Mouse (Mus musculus) CH12F3 (cell line): ENCODE data around the gene Clock.

ENCODE experiments used
- in situ Hi-C: fragments of 300-500 bp; cut with MboI; formaldehyde crosslinking; loops from 2 replicates; pipeline ENCODE4 v1.14.3; 2020; ENCODE audit warnings: low sequenced_read_pairs

Clock gene

DNA sequence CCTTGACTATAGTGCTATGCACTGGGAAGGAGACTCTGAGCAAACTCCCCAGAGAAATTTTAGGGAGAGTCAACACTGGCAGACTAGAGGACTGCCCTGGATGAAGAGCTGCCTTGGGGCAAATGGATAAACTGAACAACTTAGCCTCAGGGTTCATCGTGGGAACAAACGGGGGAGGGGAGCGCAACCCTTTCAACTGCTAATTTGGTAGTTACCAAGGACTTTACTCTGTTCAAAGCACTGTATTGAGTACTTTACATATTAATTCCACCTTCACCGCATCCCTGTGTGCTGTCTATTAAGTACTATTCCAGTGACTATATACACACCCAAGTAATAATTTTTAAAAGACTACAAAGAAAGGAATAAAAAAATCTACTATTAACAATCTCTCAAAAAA lies 18.9 kb downstream of the Clock start:
- in situ Hi-C loops, result no loop called here

DNA sequence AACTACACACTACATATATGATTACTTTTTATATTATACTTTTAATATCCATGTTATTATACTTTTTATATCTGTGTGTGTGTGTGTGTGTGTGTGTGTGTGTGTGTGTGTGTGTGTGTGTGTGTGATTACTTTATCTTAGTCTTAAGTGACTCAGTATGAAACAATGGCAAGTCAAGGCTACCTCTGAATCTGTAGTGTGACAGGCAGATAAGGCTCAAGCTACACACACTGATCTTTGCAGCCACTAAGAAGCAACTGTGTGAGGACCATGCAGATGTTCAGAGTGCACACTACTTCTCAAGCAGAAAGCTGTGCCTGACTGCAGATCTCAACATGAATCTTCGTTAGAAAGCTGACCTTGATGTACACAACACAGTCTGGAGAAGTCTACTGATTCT lies 20.7 kb downstream of the Clock start:
- in situ Hi-C loops, result no loop called here

DNA sequence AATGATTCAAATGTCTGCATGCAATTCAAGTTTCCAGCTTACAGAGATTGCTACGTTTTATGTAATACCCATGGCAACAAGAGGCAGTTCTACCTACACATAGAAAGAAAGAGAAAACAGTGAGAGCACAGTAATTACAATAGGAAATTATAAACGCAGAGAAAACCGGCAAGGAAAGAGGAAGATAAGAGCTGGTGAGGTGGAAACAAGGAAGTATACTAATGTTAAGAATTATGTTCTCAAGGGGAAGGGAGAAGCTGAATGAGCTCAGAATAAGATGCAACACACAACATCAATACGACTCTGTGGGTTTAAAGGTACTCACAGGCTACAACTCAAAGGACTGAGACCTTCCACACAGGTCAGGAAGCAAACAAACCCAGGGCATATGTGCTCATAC lies 29.6 kb downstream of the Clock start:
- in situ Hi-C loops, result no loop called here

GRCm38 (mm10) chr5:76250948-76251347 lies 53.6 kb downstream of the Clock start:
- in situ Hi-C loops, result no loop called here

DNA sequence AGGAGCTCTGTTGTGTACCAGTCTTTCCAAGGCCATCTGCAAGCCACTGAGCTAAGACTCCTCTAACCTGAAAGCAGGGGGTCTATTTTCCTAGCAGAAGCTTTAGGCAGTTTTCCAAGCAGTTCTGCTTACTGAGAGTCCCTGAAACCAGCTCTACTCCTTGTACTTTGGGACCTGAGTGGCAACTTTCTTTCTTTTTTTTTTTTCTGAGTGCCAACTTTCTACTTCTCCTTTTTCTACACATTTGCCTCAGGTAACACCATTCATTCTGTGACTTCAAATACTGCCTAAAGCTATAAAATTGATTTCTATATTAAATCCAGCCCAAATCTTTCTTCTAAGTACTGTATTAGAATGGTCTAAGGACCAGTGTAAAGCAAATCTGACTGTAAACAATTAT lies 58.1 kb downstream of the Clock start:
- in situ Hi-C loops, result no loop called here

GRCm38 (mm10) chr5:76245419-76245818 lies 59.2 kb downstream of the Clock start:
- in situ Hi-C loops, result no loop called here

DNA sequence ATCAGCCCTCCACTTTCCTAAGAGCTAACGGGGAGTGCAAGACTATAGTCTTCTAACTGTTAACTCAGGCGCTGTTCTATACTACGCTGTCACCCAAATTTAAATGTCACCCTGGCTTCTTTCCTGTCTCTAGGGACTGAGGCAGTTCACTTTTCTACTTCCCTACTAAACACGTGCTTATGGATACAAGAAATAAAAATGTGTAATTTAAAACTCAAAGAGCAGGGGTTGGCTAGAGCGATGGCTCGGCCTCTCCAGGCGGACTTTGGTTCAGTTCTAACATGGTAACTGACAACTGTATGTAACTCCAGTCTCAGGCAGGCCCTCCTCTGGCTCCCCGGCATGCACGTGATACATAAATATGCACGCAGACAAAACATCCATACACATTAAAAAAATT lies 60.2 kb downstream of the Clock start:
- in situ Hi-C loops, result no loop called here

DNA sequence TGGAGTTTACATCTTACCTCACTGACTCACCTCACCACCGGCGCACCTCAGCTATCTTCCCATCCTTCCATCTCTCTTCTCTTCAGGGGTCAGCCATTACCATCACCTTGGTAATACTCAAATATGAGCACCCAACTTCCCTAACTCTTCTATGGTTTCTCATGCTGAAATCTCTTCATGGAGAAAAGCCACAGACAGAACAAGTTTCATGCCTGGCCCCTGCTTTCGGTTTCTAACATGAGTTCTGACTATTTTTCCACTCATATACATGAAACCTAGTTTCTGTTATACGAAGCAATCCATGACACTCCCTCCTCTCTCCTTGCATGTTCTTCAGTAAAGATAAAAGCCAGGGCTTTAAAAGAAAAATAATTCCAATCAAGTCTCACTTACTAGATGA lies 60.7 kb downstream of the Clock start:
- in situ Hi-C loops, result no loop called here

- in situ Hi-C loops, result no loop called here
Observed at GRCm38 (mm10) chr5:76243274-76243673, 61.3 kb downstream of the Clock start.

GRCm38 (mm10) chr5:76231171-76231855 lies 73.3 kb downstream of the Clock start:
- in situ Hi-C loops, result no loop called here

DNA sequence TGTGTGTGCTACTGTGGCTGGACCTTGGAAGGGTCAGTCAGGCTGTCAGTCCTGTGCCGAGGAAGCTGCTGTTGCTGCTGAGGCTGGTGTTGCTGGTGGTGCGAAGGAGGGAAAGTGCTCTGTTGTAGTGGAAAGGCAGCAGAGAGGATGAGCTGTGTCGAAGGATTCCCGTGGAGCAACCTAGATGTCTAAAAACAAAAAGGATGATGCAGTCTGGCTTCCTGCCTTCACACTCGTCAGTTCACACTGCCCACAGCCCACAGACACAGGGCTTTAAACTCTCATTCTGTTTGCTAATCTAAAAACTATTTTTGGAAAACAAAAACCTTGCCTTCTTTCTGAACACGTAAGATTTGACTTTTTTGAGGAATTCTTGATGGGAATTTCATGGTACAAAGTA lies 87.9 kb downstream of the Clock start:
- in situ Hi-C loops, result no loop called here

- in situ Hi-C loops, result no loop called here
Observed at GRCm38 (mm10) chr5:76208066-76208465, 96.5 kb downstream of the Clock start.

DNA sequence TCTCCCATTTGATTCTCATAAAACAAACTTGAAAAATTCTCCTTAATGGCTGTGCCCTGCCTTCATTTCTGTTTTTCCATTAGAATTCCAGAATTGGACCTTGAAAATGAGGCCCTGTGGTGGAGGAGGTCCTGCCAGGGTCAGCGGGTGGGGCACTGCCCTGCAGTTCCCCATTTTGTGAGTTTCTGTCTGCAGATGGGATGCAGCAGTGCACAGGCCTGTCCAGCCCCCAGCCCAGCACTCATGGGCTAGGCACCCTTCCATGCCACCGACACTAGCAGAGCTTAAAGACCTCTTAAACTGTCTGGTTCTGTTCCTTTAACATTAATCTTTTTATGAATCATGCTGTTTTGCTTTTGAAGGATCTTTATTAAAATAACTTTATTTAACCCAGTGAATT lies 98.7 kb downstream of the Clock start:
- in situ Hi-C loops, result no loop called here

DNA sequence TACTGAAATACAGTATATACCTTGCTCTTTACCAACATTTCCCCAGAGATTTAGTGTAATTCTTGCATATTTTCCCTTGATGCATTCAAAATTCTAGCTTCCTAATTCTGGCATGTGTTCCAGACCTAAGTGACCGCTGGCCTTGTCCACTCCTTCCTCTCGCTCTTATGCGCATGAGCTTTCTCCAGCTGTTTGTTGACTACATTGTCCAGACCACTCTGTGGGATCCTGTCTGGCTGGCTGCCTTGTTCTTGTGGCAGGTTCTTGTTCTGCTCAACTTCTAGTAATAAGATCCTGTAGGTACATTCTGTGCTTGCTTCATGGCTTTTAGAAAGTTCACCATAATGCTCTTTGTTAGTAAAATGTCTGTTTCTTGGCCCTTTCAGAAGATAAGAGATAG lies 101.4 kb downstream of the Clock start:
- in situ Hi-C loops, result no loop called here

DNA sequence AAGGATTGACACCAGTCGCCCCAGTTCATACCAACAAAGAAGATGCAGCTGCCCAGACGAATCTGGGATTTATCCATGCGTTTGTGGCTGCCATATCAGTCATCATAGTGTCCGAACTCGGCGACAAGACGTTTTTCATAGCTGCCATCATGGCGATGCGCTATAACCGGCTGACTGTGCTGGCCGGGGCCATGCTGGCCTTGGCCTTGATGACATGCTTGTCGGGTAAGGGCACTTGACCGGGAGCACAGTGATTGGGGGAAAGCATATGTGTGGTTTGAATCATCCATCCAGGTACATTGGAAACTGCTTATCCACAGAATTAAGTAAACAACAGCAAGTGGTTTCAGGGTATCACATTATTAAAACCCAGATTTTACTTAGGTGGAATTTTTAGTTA lies 105.2 kb downstream of the Clock start:
- in situ Hi-C loops, result no loop called here

GRCm38 (mm10) chr5:76194377-76194945 lies 110.1 kb downstream of the Clock start:
- in situ Hi-C loops, result no loop called here

GRCm38 (mm10) chr5:76193075-76193474 lies 111.5 kb downstream of the Clock start:
- in situ Hi-C loops, result no loop called here

DNA sequence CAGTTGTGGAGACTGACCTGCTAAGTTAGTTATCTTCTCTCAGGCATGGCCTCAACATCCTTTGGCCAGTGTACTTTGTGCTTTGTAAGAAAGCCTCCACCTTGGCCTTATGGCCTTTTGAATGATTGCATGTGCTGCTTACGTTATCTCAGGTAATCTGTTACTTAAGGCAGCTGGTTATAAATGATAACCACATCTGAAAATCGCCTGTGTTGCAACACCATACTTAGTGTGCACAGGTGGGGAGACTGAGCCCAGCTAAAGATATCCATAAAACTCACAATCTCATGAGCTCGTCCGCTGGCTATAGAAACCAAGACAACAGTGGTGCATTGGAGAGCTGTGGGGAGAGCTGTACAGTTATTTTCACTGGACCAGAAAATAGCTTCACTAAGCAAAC lies 114.0 kb downstream of the Clock start:
- in situ Hi-C loops, result no loop called here

DNA sequence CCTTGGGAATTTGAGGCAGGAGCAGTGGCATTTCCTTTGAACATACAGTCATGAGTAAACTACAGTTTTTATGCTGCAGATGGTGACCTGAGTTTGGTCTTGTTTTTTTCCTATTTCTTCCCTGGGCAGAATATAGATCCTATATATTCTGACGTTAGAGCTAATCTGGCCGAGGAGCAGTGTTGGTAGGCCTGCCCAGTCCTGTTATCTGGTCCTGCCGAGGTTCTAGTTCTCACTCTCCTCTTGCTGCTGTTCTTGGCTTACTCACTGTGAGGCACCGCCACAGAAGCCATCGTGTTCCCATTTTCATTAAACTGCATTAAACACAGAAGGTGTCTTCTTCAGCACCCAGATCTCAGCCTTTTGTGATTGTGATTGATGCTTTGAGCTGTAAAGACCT lies 116.7 kb downstream of the Clock start:
- in situ Hi-C loops, result no loop called here

DNA sequence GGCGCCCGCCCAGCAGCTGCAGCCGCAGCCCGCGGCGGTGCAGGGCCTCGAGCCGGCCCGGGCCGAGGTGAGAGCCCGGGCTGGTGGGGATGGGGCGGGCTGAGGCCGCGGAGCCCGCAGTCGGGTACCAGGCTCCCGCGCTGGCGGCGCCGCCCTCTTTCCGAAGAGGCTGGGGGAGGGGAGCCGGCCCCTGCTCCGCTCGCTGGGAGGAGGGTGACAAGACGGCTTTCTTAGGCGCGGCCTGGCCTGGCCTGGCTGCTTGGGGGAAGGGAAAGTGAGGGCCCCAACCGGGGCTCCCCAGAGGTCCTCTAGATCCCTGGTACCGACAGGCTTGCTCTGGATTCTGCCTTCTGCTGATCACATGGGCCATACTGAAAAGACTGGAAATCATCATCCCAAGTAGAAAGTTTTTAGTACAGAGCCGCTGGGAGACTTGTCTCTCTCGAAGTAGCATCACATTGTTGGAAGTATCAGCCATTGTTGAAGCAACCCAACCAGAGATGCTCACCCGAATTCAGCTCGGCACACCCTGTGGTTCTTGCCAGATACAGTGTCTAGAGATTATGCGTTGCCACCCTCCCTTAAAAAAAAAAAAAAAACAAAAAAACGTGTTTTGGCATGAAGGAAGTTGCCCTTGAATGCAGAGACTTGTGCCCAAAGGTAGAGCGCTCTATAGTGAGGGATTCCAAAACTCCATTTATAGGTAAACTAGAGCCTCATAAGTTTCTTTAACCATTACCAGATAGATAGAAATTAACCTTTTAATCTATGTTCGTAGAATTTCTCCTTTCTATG lies 120.1 kb downstream of the Clock start:
- in situ Hi-C loops, result no loop called here

- in situ Hi-C loops, result no loop called here
Observed at GRCm38 (mm10) chr5:76183750-76184261, 120.8 kb downstream of the Clock start, which contains the start of gene Tmem165. TSS of gene Tmem165 (plus strand) at chr5:76183880.
